Mouse (Mus musculus) myocyte (in vitro differentiated cells): ENCODE results near the gene Rhobtb3. TPM values are rescaled to one million over a fixed set of nuclear protein-coding genes. Genes with fewer than 3 reads are reported as not detected.

Experiments
- H3K27me3 ChIP-seq: one replicate; pipeline ENCODE4 v1.6.1; 2011; ENCODE audit not compliant: control insufficient read depth, insufficient read depth, insufficient read length
- H3K36me3 ChIP-seq: one replicate; pipeline ENCODE4 v1.6.1; 2011; ENCODE audit not compliant: control insufficient read depth, insufficient read depth
- H3K4me2 ChIP-seq: one replicate; pipeline ENCODE4 v1.6.1; 2011; ENCODE audit warnings: low read depth, control low read depth
- H3K4me3 ChIP-seq: one replicate; pipeline ENCODE4 v1.5.1; 2011; ENCODE audit warnings: mild to moderate bottlenecking, control low read depth, moderate library complexity
- H3K79me2 ChIP-seq: one replicate; pipeline ENCODE4 v1.6.1; 2011; ENCODE audit not compliant: control insufficient read depth, insufficient read depth
- H3ac ChIP-seq: one replicate; pipeline ENCODE4 v1.6.1; 2011; ENCODE audit not compliant: control insufficient read depth, insufficient read length
- CEBPB ChIP-seq: IDR thresholded peaks from 2 replicates; pipeline ENCODE4 v1.6.1; 2011; ENCODE audit warnings: mild to moderate bottlenecking, moderate library complexity; ENCODE audit not compliant: poor library complexity, insufficient read depth, severe bottlenecking
- E2F4 ChIP-seq: IDR thresholded peaks from one replicate; pipeline ENCODE4 v1.6.1; 2011; ENCODE audit warnings: mild to moderate bottlenecking, control low read depth, moderate library complexity; ENCODE audit not compliant: insufficient read depth
- MAX ChIP-seq: IDR thresholded peaks from one replicate; pipeline ENCODE4 v1.6.1; 2011; ENCODE audit warnings: low read depth, mild to moderate bottlenecking, control low read depth
- MYOD1 ChIP-seq, 3 experiments: IDR thresholded peaks; one replicate each; pipeline ENCODE4 v1.6.1; 2011; ENCODE audit warnings: control low read depth in 2 of 3, low read depth in 2 of 3, mild to moderate bottlenecking in 2 of 3, moderate library complexity in 1 of 3; ENCODE audit not compliant: insufficient read length in 2 of 3, control insufficient read depth in 1 of 3
- MYOG ChIP-seq, 3 experiments: IDR thresholded peaks; one replicate each; pipeline ENCODE4 v1.6.1; 2011; ENCODE audit warnings: control low read depth in 2 of 3, low read depth in 2 of 3, mild to moderate bottlenecking in 2 of 3; ENCODE audit not compliant: insufficient read length in 2 of 3, control insufficient read depth in 1 of 3, insufficient read depth in 1 of 3
- POLR2A ChIP-seq: IDR thresholded peaks from one replicate; pipeline ENCODE4 v1.6.1; 2011; ENCODE audit warnings: low read depth, mild to moderate bottlenecking, control low read depth, moderate library complexity; ENCODE audit not compliant: insufficient read length
- POLR2AphosphoS2 ChIP-seq: IDR thresholded peaks from one replicate; pipeline ENCODE4 v1.6.1; 2011; ENCODE audit warnings: low read depth, control low read depth; ENCODE audit not compliant: insufficient read length
- REST ChIP-seq: IDR thresholded peaks from one replicate; pipeline ENCODE4 v1.6.1; 2011; ENCODE audit warnings: mild to moderate bottlenecking, control low read depth, moderate library complexity; ENCODE audit not compliant: insufficient read depth, insufficient read length
- SRF ChIP-seq: IDR thresholded peaks from one replicate; pipeline ENCODE4 v1.6.1; 2011; ENCODE audit warnings: low read depth; ENCODE audit not compliant: control insufficient read depth, insufficient read length
- TCF12 ChIP-seq: IDR thresholded peaks from one replicate; pipeline ENCODE4 v1.6.1; 2011; ENCODE audit warnings: mild to moderate bottlenecking, control low read depth; ENCODE audit not compliant: poor library complexity, insufficient read depth, severe bottlenecking
- TCF3 ChIP-seq: IDR thresholded peaks from one replicate; pipeline ENCODE4 v1.6.1; 2011; ENCODE audit warnings: low read depth, control low read depth; ENCODE audit not compliant: insufficient read length
- USF1 ChIP-seq: IDR thresholded peaks from one replicate; pipeline ENCODE4 v1.6.1; 2011; ENCODE audit warnings: low read depth, mild to moderate bottlenecking, control low read depth, moderate library complexity
- polyA plus RNA-seq: library from polyadenylated mRNA; unstranded; fragments of >200 nt; fragmentation: generic; extraction: Trizol; gene quantifications from one replicate; pipeline ENCODE4 v1.2.1, GENCODE M21; 2012; ENCODE audit warnings: missing spikeins

Rhobtb3 gene
- polyA plus RNA-seq, 1 experiment = 5.7 TPM

DNA sequence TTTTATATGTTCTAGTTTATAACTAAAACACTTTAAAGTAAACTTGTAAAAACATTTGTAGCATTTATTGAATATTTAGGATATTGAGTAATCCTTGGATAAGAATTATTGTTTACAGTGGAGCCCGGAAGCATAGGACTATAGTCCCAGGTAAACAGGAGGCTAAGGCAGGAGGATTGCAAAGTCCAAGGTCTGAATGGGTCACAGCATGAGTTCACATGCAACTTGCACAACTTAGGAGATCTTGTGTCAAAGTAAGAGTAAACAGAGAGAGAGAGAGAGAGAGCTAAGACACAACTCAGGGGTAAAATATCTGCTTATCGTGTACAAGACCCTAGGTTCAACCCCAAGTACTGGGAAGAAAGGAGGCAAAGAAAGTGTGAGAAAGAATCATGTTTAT is 32.9 kb upstream of the Rhobtb3 start:
- no peak overlapping the region for H3K4me3 ChIP-seq
- H3ac ChIP-seq = no peak overlapping the region
- no peaks in the 10 kb centered on the region for H3K27me3 ChIP-seq
- no peaks in the 10 kb centered on the region for H3K36me3 ChIP-seq
- H3K79me2 ChIP-seq = no peaks in the 10 kb centered on the region
- H3K4me2 ChIP-seq = no peak overlapping the region
- TF ChIP-seq SRF (no peak), POLR2AphosphoS2 (no peak), MYOG (IDR thresholded peaks at IDR 0.05; ENCODE audit: control insufficient read depth in 1 of 3, insufficient read depth in 1 of 3, insufficient read length in 2 of 3, low read depth in 2 of 3) (no peak), MAX (no peak), POLR2A (no peak), E2F4 (no peak), MYOD1 (IDR thresholded peaks at IDR 0.05; ENCODE audit: control insufficient read depth in 1 of 3, insufficient read length in 2 of 3, low read depth in 2 of 3) (no peak), TCF3 (no peak), TCF12 (no peak), USF1 (no peak), CEBPB (no peak), REST (no peak)

DNA sequence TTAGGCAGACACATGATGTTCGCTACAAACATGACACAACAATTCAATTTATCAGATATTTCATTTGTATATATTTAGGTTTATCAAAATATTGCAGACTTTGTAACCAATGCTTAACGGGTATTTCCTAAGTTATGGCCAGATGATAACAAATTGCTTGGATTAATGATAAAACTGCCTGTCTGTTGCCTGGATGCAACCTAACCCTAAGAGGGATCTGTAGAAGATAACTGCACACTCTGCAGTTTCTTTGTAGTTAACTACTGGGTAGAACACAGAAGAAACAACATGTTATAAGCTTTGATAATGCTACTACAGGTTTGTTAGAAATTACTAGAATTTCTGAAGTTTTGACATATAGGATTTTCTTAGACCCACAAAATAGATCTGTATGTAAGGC is 32.5 kb upstream of the Rhobtb3 start:
- Histone ChIP-seq H3K27me3 (no peaks in the 10 kb centered on the region), H3K4me3 (no peak overlapping the region), H3ac (no peak overlapping the region), H3K4me2 (no peak overlapping the region), H3K79me2 (no peaks in the 10 kb centered on the region), H3K36me3 (no peaks in the 10 kb centered on the region)
- TF ChIP-seq SRF (no peak), MAX (no peak), E2F4 (no peak), MYOG (IDR thresholded peaks at IDR 0.05; ENCODE audit: control insufficient read depth in 1 of 3, insufficient read depth in 1 of 3, insufficient read length in 2 of 3, low read depth in 2 of 3) (no peak), MYOD1 (IDR thresholded peaks at IDR 0.05; ENCODE audit: control insufficient read depth in 1 of 3, insufficient read length in 2 of 3, low read depth in 2 of 3) (no peak), TCF3 (no peak), USF1 (no peak), POLR2A (no peak), TCF12 (no peak), CEBPB (no peak)

DNA sequence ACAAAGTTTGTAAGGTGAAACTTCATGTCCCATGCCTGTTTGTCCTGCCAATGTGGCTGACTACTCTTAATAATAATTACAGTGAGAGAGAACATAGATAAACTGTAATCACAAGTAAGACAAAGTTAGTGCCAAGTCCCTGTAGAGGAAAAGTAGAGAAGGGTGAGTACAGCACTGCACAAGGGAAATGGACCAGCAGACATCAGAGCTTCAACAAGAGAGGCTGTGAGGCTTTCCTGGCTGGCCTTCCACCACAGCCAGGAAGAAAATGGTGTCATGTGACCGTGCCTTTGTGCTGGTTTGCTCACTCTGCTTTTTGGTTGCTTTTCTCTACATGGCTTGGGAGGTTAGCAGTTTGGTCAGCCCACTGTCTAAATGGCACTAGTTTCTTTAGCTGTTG is 31.9 kb upstream of the Rhobtb3 start:
- Histone ChIP-seq H3K4me3 (no peak overlapping the region), H3K79me2 (no peaks in the 10 kb centered on the region), H3K27me3 (no peaks in the 10 kb centered on the region), H3K36me3 (no peaks in the 10 kb centered on the region), H3ac (no peak overlapping the region), H3K4me2 (no peak overlapping the region)
- TF ChIP-seq MYOD1 (IDR thresholded peaks at IDR 0.05; ENCODE audit: control insufficient read depth in 1 of 3, insufficient read length in 2 of 3, low read depth in 2 of 3) = no peak
- no peak for TF ChIP-seq POLR2A
- no peak for TF ChIP-seq CEBPB
- TF ChIP-seq E2F4 = no peak
- no peak for TF ChIP-seq TCF3
- TF ChIP-seq USF1 = no peak
- no peak for TF ChIP-seq SRF
- no peak for TF ChIP-seq POLR2AphosphoS2
- TF ChIP-seq REST = no peak
- TF ChIP-seq TCF12 = no peak
- no peak for TF ChIP-seq MYOG (IDR thresholded peaks at IDR 0.05; ENCODE audit: control insufficient read depth in 1 of 3, insufficient read depth in 1 of 3, insufficient read length in 2 of 3, low read depth in 2 of 3)
- TF ChIP-seq MAX = no peak

DNA sequence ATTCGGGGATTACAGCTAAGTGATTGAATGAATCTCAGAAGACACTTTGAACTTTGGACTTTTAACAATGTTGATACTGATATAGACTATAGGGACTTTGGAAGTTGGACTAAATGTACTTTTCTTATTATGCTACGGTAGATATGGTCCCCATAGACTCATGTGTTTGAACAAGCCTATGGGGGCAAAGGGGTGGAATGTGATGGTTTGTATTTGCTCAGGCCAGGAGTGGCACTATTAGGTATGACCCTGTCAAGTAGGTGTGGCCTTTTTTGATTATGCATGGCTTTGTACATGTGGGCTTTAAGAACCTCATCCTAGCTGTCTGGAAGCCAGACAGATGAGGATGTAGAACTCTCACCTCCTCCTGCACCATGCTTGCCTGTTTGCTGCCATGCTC is 30.8 kb upstream of the Rhobtb3 start:
- no peak overlapping the region for H3K4me3 ChIP-seq
- H3K36me3 ChIP-seq = no peaks in the 10 kb centered on the region
- no peaks in the 10 kb centered on the region for H3K79me2 ChIP-seq
- H3K4me2 ChIP-seq = no peak overlapping the region
- no peak overlapping the region for H3ac ChIP-seq
- TF ChIP-seq SRF (no peak), TCF12 (no peak), MYOD1 (IDR thresholded peaks at IDR 0.05; ENCODE audit: control insufficient read depth in 1 of 3, insufficient read length in 2 of 3, low read depth in 2 of 3) (no peak), USF1 (no peak), TCF3 (no peak), MAX (no peak), MYOG (IDR thresholded peaks at IDR 0.05; ENCODE audit: control insufficient read depth in 1 of 3, insufficient read depth in 1 of 3, insufficient read length in 2 of 3, low read depth in 2 of 3) (no peak)
- H3K27me3 ChIP-seq = no peaks in the 10 kb centered on the region

DNA sequence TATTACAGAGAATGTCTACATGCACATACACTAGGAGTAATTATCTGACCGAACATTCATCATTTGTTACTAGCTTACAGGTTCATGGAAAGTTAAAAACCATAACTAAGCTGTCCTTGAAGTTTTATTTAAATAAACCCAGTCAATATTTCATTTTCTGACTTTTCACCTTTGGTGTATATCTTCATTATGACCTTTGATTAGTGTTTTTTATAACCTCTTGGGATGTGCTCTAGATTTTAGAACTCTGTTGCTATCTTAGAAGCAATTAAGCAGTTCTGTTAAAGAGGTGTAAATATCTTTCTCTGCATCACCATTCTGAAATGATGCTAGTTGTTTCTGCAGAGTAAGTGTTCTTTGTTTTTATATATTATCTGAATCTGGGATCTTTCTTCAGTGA is 23.1 kb upstream of the Rhobtb3 start, which contains the start of gene Spata9:
Gene Spata9, plus strand, starts transcription at position 301 of the 400 bp plus-strand sequence.
- H3K4me3 ChIP-seq = no peak within 1 kb of the TSS
- no peaks in the 10 kb centered on the region for H3K27me3 ChIP-seq
- no peak for TF ChIP-seq POLR2AphosphoS2
- no peak for TF ChIP-seq SRF
- no peaks in the 10 kb centered on the region for H3K36me3 ChIP-seq
- H3K4me2 ChIP-seq = no peak within 1 kb of the TSS
- no peak within 1 kb of the TSS for H3ac ChIP-seq
- H3K79me2 ChIP-seq = no peaks in the 10 kb centered on the region
